Mouse (Mus musculus) mature B cell (primary cell): Measurements from ENCODE around the gene Abcf2.

Experiments used
- in situ Hi-C: fragments of 300-500 bp; cut with MboI; formaldehyde crosslinking; loops from 2 replicates; pipeline ENCODE4 v1.14.3; 2019

Abcf2 gene

GRCm38 (mm10) chr5:24527780-24528179 is 49.5 kb downstream of the Abcf2 start:
- in situ Hi-C loops = no loop called here

DNA sequence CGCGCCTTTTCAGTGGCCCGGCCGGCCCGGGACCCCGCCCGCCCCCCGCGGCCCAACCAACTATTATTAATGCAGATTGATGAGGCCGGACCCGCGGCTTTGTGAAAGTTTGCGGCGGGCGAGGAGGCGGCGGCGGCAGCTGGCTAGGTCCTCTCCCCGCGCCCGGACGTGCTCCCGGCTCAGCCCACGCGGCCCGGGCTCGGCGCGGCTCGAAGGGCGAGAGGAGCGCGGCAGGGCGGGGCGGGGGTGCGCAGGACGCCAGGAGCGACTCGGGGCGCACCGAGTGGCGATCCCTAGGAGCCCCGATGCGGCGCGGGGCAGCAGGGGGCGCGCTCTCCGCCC is 50.4 kb downstream of the Abcf2 start, which contains the start of gene Gbx1:
Gbx1 (minus strand) TSS at position 314 of the 342 bp plus-strand sequence.
- in situ Hi-C loops = no loop called here

- in situ Hi-C loops = no loop called here
These were observed 50.9 kb downstream of the Abcf2 start for GRCm38 (mm10) chr5:24526190-24526888.

GRCm38 (mm10) chr5:24525360-24526189 is 51.7 kb downstream of the Abcf2 start:
- in situ Hi-C loops = no loop called here

DNA sequence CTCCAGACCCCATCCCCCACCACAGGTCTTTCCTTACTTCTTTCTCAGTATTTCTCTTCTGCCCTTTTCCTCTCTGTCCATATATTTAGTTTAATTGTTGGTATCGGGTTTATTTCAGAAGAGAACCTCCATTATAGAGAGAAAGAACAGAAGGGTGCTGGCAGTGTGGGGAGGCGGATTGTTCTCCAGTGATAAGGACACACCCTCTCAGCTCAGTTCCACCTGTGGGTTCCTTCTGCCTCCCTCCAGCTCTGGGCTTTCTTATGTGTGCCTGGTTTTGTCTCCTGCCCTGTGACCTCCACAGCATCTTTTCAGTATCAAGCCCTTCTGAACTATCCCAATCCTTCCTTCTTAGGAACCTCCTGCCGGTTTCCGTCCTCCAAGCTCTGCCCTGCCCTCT is 52.7 kb downstream of the Abcf2 start:
- in situ Hi-C loops = no loop called here

GRCm38 (mm10) chr5:24523806-24524205 is 53.5 kb downstream of the Abcf2 start:
- in situ Hi-C loops = no loop called here

DNA sequence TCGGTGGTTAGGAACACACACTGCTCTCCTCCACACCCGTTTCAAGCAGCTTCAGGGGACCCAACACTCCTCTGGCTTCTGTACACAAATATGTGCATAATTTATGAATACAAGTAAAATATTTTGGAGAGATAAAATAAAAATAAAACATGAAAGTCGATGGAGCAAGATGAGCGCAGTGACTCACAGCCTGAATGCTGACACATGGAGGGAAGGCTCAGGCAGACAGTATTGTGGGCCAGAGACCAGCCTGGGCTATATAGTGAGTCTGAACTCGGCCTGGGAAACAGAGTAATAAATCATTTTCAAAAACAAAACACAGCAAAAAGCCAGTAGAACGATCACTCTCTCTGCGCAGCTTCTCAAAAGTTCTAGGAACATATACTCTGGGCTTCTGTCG is 55.9 kb downstream of the Abcf2 start:
- in situ Hi-C loops = no loop called here
